Mouse (Mus musculus) kidney, adult 2 months (tissue): ENCODE measurements around the gene Erlec1.

Experiments
- CTCF ChIP-seq: fragments of 200-500 bp; conservative IDR thresholded peaks from 2 replicates; pipeline ENCODE4 v1.5.1; 2011; ENCODE audit warnings: low read depth, mild to moderate bottlenecking, control low read depth, low read length, moderate library complexity, mixed read lengths; ENCODE audit not compliant: insufficient read depth, insufficient read length
- POLR2A ChIP-seq: fragments of 200-500 bp; IDR thresholded peaks from one replicate; pipeline ENCODE4 v1.6.1; 2011; ENCODE audit warnings: low read depth, low read length, control low read depth

DNA sequence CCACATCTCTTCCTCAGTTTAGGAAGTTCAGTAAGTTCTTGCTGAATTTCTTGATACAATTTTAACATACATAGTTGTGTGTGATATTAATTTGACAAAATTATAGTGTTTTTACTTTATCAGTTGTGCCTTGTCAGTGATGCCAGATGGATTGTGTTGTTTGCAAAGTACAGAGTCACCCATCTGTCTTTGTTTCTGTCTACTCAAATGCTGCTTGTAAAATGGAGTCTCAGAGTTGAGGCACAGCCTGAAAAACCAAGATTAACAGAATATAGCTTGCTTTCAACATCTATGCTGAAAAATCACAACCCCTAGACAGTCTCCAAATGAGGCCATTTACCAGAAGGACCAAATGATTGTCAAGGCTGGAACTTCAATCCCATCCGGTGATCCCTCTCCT is 25.6 kb downstream of the Erlec1 start:
- TF ChIP-seq CTCF (no peak), POLR2A (no peak)
